Mouse (Mus musculus) liver, embryonic 14.5 days (tissue): ENCODE results near the gene Nfatc2.

Experiments
- CTCF ChIP-seq: IDR thresholded peaks from 2 replicates; pipeline ENCODE4 v1.5.1; 2016; ENCODE audit warnings: antibody characterized with exemption, low read depth, control low read depth
- EP300 ChIP-seq: IDR thresholded peaks from 2 replicates; pipeline ENCODE4 v1.6.1; 2016; ENCODE audit warnings: antibody characterized with exemption, low read depth

GRCm38 (mm10) chr2:168438981-168439452 is 162.4 kb downstream of the Nfatc2 start:
- TF ChIP-seq CTCF (no peak), EP300 (no peak)
